Mouse (Mus musculus) embryonic stem cell, embryonic (primary cell): ENCODE measurements at regions not wholly inside any gene's neighbourhood (a gene's known extent, or its start where the extent isn't known, plus 50 kb on each side); places are given as distances from the start of the nearest gene placed in this dataset.

Source experiments
- CTCF ChIA-PET, 4 experiments: fragments of 300-600 bp in 2 of 4; fragments of 350-600 bp in 2 of 4; sonication (Branson Sonifier 250); formaldehyde crosslinking; loops; one replicate each; lab custom pipeline; 2022; ENCODE audit warnings: inconsistent platforms in 2 of 4; lab: Charles Lee
- POLR2A ChIA-PET, 4 experiments: fragments of 300-600 bp in 2 of 4; fragments of 350-600 bp in 2 of 4; sonication (Branson Sonifier 250); formaldehyde crosslinking; loops; one replicate each; lab custom pipeline; 2022; ENCODE audit warnings: antibody characterized with exemption in 4 of 4, inconsistent platforms in 1 of 4; lab: Charles Lee

GRCm38 (mm10) chr6:50713297-50713696, 59.1 kb upstream of the Npvf start:
- ChIA-PET CTCF (no interaction called here), POLR2A (interaction anchor here in 1 of 4 experiments (0.7 to 1.5 kb wide), 3 partner anchors 8 to 380 kb away, joined by 3 read pairs; no protein-coding TSS in a partner anchor)

- ChIA-PET CTCF (no interaction called here), POLR2A (interaction anchor here in 2 of 4 experiments (1.0 to 1.2 kb wide), 2 partner anchors 14 to 66 kb away, joined by 3 to 4 read pairs; no protein-coding TSS in a partner anchor)
Measured at GRCm38 (mm10) chr6:50718631-50719030, 64.4 kb upstream of the Npvf start.

GRCm38 (mm10) chr6:50720346-50720745, 66.1 kb upstream of the Npvf start:
- POLR2A ChIA-PET, result no interaction called here
- CTCF ChIA-PET, result interaction anchor here in 1 of 4 experiments (0.6 to 1.4 kb wide), 2 partner anchors 86 to 88 kb away, joined by 4 to 5 read pairs; no protein-coding TSS in a partner anchor

- ChIA-PET CTCF (no interaction called here), POLR2A (no interaction called here)
Measured at GRCm38 (mm10) chr6:50725640-50726039, 71.4 kb upstream of the Npvf start.

- ChIA-PET POLR2A (interaction anchor here in 1 of 4 experiments (0.9 kb wide), 1 partner anchor 12 kb away, joined by 3 read pairs; no protein-coding TSS in a partner anchor), CTCF (no interaction called here)
Measured at GRCm38 (mm10) chr6:50726166-50726591, 71.9 kb upstream of the Npvf start.

- POLR2A ChIA-PET, result interaction anchor here in 2 of 4 experiments (0.5 to 0.6 kb wide), 2 partner anchors 22 to 1347 kb away, joined by 4 to 5 read pairs; no protein-coding TSS in a partner anchor
- CTCF ChIA-PET, result interaction anchor here in 1 of 4 experiments (1.1 kb wide), 1 partner anchor 75 kb away, joined by 3 read pairs; no protein-coding TSS in a partner anchor
Measured at GRCm38 (mm10) chr6:50730744-50731718, 76.8 kb upstream of the Npvf start.

GRCm38 (mm10) chr6:50734701-50735100, 80.5 kb upstream of the Npvf start:
- CTCF ChIA-PET, result no interaction called here
- POLR2A ChIA-PET, result no interaction called here

GRCm38 (mm10) chr6:50735825-50736224, 81.6 kb upstream of the Npvf start:
- CTCF ChIA-PET, result interaction anchor here in 1 of 4 experiments (0.7 kb wide), 2 partner anchors 24 to 42 kb away, joined by 3 read pairs; no protein-coding TSS in a partner anchor
- POLR2A ChIA-PET, result no interaction called here

GRCm38 (mm10) chr6:50742009-50742408, 87.8 kb upstream of the Npvf start:
- CTCF ChIA-PET, result no interaction called here
- POLR2A ChIA-PET, result no interaction called here

GRCm38 (mm10) chr6:50744462-50745166, 90.4 kb upstream of the Npvf start:
- CTCF ChIA-PET, result interaction anchor here in 2 of 4 experiments (0.6 to 0.7 kb wide), 2 partner anchors 63 to 65 kb away, joined by 3 read pairs; no protein-coding TSS in a partner anchor
- POLR2A ChIA-PET, result interaction anchor here in 1 of 4 experiments (0.6 kb wide), 1 partner anchor 23 kb away, joined by 4 read pairs; no protein-coding TSS in a partner anchor

GRCm38 (mm10) chr6:50753151-50753550, 98.9 kb upstream of the Npvf start:
- CTCF ChIA-PET, result interaction anchor here in 1 of 4 experiments (0.6 kb wide), 1 partner anchor 48 kb away, joined by 3 read pairs; no protein-coding TSS in a partner anchor

GRCm38 (mm10) chr6:50754786-50755185, 100.5 kb upstream of the Npvf start:
- CTCF ChIA-PET, result no interaction called here
- POLR2A ChIA-PET, result no interaction called here

More at GRCm38 (mm10) chr6:50753151-50753550, 98.9 kb upstream of the Npvf start:
- POLR2A ChIA-PET, result interaction anchor here in 2 of 4 experiments (0.7 kb wide), 2 partner anchors 22 to 880 kb away, joined by 5 to 6 read pairs; no protein-coding TSS in a partner anchor

- POLR2A ChIA-PET, result no interaction called here
Measured at GRCm38 (mm10) chr6:50760367-50760766, 106.1 kb upstream of the Npvf start.

GRCm38 (mm10) chr6:50763121-50763520, 108.9 kb upstream of the Npvf start:
- POLR2A ChIA-PET, result interaction anchor here in 1 of 4 experiments (0.5 kb wide), 1 partner anchor 647 kb away, joined by 5 read pairs; no protein-coding TSS in a partner anchor
- CTCF ChIA-PET, result interaction anchor here in 2 of 4 experiments (0.6 to 1.4 kb wide), 2 partner anchors 44 to 45 kb away, joined by 4 to 5 read pairs; no protein-coding TSS in a partner anchor

More at GRCm38 (mm10) chr6:50760367-50760766, 106.1 kb upstream of the Npvf start:
- CTCF ChIA-PET, result no interaction called here

- ChIA-PET POLR2A (no interaction called here), CTCF (interaction anchor here in 1 of 4 experiments (0.6 kb wide), 1 partner anchor 169 kb away, joined by 3 read pairs; no protein-coding TSS in a partner anchor)
Measured at GRCm38 (mm10) chr6:50766442-50766915, 112.2 kb upstream of the Npvf start.

- ChIA-PET CTCF (no interaction called here), POLR2A (no interaction called here)
Measured at GRCm38 (mm10) chr6:50767126-50767525, 112.9 kb upstream of the Npvf start.

GRCm38 (mm10) chr6:50767827-50768226, 113.6 kb upstream of the Npvf start:
- POLR2A ChIA-PET, result no interaction called here
- CTCF ChIA-PET, result no interaction called here

- ChIA-PET POLR2A (no interaction called here), CTCF (interaction anchor here in 1 of 4 experiments (1.1 kb wide), 1 partner anchor 38 kb away, joined by 3 read pairs; no protein-coding TSS in a partner anchor)
Measured at GRCm38 (mm10) chr6:50769101-50769500, 114.9 kb upstream of the Npvf start.
